Mouse (Mus musculus) T-helper 17 cell (primary cell): Measurements from ENCODE around the gene Maml3.

Experiments used
- in situ Hi-C, 2 experiments: fragments of 300-600 bp; cut with MboI, MseI; formaldehyde crosslinking; loops; 1 replicate in 1 of 2; 2 replicates in 1 of 2; pipeline ENCODE4 v1.15.1; 2025; ENCODE audit warnings: high pct_unique_total_duplicates in 2 of 2

The Maml3 gene

DNA sequence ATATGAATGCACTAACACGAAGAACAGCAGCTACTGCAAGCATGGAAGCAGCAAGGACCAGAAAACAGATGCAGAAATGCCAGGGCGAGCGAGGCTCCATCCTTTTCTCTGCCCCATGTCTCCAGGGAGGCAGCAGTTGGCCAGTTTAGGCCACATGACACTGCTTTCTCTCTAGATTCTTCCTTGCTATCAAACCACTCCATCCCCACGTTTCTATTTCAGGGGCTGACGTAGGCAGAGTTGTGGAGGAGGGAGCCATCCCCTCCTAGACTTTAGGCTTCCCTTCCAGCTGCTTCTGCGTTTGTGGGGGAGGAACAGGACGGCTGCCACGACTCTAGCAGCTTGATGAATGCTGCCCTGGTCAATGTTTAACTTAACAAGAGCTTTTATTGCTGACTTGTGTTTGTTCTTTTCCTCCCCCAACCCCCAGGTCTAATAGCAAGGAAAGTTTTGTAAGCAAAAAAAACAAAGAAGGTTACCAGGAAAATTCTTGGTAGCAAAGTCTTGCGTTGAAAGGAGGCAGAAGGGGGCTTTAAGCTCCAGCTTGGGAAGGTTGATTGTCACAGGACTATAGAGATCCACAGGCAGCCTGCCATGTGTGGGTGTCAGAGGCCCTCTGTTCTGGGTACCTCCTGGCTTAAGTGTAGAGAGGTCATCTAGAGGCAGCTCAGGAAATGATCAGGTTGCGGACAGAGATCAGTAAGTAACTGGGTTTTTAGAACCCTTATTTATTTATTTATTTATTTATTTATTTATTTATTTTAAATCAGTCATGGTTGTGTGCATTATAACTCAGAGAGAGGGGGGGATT, 188.6 kb downstream of the Maml3 start:
- in situ Hi-C loops: no loop called here

DNA sequence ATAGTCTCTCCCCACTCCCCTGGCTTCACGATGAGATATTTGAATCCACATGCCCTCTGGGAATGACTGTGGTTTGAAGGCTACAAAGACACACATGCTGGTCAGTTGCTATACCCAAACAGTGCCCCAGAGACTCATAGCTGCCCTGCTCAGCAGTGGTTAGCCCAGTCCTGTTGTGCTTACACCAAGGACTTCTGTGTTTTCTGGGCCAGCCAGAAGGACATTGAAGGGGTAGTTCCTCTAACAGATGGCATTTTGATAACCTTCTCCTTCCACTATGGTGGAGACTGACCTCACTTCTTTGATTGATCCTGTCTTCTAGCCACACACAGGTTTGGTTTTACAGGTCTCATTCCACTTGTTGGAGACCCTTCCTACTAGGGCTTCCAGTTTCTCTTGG, 189.5 kb downstream of the Maml3 start:
- in situ Hi-C loops: no loop called here

DNA sequence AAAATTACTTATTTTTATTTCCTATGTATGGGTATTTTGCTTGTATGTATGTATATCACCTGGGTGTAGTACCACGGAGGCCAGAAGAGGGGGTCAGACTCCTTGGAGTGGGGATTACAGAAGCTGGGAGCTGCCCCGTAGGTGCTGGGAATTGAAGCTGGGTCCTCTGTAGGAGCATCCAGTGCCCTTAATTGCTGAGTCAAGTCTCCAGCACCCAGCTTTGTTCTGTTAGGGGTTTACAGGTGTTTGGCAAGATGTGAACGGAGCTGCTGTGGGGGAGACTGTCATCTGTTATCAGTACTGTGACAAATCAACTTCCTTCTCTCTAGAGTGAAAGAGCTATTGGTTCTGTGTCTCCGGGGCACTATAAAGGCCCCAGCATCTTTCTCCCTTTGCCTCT, 190.0 kb downstream of the Maml3 start:
- in situ Hi-C loops: no loop called here

DNA sequence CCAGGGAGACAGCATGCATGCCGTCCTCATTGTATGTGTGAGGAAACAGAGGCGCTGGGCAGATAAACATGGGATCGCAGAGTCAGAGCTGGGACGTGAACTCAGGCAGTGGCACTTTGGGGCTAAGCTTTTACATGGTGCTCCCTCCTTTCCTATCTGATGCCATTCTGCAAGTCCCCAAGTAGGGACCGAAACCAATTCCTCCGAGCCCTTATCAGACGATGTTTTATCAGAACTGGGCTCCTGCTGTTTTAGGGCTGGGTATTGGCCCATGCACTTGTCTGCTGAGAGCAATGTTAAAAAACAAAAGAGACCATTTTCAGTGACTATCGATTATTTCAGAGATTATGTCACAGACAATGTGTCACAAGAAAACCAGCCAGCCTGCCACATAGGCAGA, 191.4 kb downstream of the Maml3 start:
- in situ Hi-C loops: no loop called here

DNA sequence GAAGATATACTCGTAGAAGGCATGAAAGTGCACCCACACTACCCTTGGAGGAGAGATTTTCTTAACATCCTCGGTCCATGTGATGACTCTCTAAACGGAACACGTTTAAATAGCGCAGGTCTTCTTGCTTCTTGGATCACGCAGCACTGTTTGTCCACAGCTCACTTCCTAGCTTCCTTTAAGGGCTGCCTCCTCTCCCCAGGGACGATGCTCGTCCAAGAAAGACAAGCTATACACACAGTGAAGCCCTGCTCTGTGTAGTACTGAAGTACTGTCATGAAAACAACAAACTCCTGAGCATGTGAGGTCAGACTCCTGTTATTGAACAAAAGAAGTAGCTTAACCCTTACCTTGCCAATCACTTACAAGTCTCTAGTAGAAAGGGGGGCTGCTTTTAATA, 192.7 kb downstream of the Maml3 start:
- in situ Hi-C loops: no loop called here

DNA sequence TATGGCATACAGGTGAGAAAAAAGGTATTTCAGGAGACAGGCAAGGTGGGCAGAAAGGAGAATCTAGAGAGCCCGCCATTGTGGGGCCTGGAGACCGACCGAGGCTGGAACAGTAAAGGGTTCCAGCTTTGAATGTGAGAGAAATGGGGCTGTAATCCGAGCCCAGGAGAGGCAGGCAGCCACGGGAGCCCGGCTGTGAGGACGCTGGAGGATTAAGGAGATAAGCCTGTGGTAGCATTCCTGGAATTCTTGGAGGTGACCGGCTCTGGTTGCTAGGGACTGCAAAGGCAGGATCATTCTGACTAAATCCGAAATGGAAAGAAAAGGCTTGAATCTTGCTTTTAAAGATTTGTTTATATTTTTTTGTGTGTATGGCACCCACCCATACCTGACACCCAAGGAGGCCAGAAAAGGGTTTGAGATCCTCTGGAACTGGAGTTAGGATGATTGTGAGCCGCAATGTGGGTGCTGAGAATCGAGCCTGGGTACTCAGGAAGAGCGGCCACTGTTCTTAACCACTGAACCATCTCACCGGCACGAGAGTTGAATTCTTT, 196.4 kb downstream of the Maml3 start:
- in situ Hi-C loops: loop anchor here in 1 of 2 experiments (5.0 kb wide), 1 partner anchor 34 kb away; no protein-coding TSS in a partner anchor

DNA sequence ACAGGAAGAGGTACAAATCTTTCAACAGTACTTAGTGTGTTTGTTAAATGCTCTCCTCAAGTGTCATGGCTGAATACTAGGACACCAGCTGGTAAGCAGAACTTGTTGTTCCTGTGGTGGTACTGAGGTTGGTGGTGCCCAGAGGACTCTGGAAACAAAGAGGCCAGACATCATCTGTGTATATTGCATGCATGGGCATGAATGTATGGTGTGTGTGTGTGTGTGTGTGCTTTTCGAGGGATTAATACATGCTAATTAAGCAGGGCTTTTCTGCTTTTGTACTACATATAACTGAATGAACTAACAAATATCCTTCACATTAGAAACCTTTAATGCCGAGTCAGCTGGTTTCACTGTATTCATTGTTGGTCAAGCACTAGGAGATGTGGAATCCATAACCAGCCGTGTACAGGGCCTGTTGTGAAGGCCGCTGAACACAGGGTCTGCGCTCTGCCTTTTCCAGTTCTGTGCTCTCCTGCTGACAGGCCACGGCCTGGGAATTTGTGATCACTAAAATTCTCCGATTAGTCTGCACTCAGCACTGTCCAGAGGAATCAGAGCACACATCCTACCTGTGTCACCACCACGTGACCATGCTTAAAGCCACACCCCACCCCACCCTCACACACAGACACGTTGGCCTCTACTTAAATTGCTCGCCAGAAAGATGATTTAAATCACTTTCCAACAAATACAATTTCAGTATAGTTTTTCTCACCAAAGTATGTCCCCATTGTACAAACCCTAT, 197.6 kb downstream of the Maml3 start:
- in situ Hi-C loops: loop anchor here in 1 of 2 experiments (5.0 kb wide), 1 partner anchor 35 kb away; no protein-coding TSS in a partner anchor

DNA sequence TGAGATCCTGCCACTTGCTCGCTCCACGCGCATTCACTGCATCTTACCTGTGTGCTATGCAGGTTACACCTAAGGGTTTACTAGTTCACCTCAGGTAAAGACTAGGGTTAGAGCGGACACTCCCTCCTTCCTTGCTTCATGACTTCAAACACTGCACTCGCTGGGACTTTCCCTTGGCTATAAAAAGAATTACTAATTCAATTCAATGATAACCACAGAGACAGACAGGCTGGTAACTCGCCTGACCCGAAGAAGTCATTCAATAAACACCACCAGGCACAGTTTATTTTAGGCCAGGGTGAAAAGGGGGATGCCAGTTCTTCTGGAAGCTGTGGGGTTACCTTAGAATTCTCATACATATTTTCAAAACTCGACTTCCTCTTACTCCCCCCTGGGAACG, 199.0 kb downstream of the Maml3 start:
- in situ Hi-C loops: loop anchor here in 1 of 2 experiments (5.0 kb wide), 1 partner anchor 36 kb away; no protein-coding TSS in a partner anchor

DNA sequence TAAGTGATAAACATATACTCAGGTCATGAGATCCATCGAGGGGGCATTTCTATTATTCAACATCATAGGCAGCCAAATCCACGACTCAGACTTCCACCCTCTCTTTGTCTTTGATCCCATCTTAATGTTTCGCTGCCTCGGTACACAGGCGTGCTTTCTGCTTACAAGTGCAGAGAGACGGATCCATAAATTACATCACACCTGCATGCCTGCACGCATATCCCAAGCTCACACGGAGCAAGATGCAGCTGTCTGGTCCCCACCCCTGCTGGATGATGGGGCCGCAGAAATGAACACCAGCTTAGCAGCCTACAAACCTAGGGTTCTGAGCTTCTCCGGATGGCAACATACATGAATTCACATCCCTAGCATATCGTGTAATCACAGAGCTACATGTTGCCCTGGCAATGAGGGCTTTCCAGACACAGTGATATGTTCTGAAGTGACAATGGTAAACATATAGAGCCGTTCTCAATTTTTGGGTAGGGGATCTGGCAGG, 200.5 kb downstream of the Maml3 start:
- in situ Hi-C loops: no loop called here

DNA sequence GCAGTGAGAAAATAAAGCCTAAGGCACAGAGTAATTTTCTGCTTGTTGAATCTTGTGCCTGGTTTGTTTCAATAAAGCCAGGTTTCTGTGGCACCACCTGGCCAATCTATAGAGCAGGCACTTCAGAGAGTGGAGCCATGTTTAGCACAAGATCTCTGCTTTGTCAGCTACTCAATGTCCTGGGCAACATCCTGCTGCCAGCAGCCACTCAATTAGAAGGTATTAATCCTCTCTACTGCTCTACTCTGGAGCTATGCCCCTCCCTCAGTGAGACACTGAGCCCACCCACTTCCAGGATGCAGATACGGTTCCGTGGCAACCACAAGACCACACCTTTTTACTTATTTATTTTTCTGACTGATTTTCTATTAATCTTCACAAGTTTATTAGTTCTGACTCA, 203.7 kb downstream of the Maml3 start:
- in situ Hi-C loops: no loop called here

DNA sequence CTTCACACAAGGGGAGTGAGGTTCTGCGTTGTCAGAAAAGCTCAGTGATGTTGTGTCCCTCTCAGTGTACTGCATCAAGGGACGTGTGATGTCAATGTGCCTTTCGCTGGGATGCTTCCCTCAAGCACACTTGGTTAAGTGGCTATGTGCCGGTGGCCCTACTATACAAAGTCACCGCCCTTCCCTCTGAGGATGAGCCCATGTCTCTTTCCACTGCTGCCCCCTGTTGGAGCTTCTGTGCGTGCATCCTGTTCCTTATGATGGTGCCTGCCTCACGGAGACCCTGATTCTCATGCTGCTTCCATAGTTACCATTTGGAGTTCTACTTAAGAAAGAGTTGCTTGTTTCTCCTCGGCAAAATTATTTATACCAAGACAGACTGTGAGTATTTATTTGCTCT, 210.4 kb downstream of the Maml3 start:
- in situ Hi-C loops: loop anchor here in 1 of 2 experiments (5.0 kb wide), 1 partner anchor 192 kb away; no protein-coding TSS in a partner anchor

DNA sequence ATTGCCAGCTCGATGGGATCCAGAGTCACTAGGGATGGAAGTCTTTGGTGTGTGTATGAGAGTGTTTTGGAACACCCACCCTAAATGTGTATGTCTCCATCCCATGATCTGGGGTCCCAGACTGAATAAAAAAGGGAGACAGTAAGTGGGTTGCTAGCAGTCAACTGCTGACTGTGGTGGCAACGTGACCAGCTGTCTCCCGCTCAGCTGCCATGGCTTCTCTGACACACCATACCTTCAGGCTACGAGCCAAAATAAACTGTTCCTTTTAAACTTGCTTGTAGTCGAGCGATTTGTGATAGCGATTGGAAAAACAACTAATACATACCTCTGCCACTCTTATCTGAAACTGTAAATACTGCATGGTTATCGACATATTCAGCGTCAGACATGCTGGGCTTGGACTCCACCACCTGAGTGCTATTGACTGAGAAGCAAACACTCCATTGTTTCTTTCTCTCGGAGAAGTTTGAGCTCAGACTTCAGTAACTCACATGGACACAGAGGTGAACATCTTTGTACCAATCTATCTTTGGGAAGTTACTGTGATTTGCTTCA, 213.2 kb downstream of the Maml3 start:
- in situ Hi-C loops: loop anchor here in 1 of 2 experiments (5.0 kb wide), 1 partner anchor 189 kb away; no protein-coding TSS in a partner anchor

DNA sequence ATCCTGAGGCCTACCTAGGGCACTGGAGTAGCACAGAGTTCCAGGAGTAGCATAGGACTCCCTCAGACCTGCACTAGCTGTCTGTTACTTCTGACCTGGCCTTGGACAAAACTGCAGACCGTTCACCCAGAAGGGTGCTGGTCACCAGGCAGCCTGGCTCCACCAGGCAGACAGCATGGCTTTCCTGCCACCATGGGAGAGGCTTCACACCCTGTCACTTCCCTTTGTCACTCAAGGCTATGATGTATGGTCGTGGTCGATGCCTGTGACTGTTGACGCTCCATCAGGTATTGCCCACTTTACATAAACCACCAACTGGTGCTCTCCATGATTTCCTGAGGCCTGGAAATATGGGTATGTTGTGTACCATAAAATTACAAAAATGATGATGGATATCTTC, 214.7 kb downstream of the Maml3 start:
- in situ Hi-C loops: loop anchor here in 1 of 2 experiments (5.0 kb wide), 1 partner anchor 188 kb away; no protein-coding TSS in a partner anchor

DNA sequence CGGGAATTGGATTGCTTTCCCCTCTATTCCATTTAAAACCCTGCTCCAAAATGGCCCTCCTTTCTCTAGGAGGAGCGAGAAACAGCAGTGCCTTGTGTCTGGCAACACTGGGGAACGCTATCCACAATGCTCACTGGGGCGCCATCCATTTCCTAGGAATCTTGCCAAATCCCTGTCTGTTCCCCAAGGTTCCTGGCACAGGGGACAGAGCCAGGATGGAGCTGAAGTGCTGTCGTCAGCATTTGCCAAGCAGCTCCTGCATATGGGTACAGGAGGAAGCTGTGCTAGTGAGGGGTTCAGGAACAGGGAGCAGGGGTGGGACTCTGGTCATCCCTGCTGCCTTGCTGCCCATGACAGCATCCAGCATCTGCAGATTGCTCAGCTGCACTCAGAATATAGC, 215.1 kb downstream of the Maml3 start:
- in situ Hi-C loops: loop anchor here in 1 of 2 experiments (5.0 kb wide), 1 partner anchor 187 kb away; no protein-coding TSS in a partner anchor

DNA sequence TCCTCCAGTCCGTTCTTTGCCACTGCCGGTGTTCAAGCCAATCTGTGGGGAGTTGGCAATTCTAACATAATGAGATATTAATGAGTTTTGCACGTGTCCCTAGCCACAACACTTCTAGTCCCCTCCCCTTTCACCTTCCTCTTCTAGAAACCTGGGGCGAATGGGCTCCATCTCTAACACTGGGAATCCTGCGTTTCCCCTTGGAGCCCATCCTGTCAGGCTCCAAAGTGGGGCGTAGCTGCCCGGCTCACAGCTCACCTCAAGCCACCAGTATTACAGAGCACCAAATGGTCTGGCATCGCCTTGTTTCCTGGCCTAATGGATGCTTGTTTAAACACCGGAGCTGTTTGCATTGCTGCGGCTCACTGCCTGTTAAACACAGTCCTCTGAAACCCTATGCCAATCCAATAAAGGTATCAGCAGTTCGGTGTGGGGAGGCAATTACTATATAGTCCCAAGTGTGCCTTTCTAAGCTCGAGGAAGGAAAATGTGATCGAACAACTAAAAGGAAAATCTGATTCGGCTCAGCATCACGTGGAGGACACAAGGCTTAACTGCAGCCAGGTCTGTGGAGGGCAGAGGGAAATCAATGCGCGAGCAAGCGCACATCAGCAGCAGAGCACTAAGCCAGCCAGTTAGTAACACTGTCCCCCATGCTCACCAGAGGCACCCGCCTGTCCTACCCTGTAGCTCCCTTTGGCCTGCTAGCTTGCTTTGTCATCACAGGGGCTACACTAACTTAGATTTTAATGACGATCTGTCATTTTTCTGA, 216.0 kb downstream of the Maml3 start:
- in situ Hi-C loops: no loop called here

DNA sequence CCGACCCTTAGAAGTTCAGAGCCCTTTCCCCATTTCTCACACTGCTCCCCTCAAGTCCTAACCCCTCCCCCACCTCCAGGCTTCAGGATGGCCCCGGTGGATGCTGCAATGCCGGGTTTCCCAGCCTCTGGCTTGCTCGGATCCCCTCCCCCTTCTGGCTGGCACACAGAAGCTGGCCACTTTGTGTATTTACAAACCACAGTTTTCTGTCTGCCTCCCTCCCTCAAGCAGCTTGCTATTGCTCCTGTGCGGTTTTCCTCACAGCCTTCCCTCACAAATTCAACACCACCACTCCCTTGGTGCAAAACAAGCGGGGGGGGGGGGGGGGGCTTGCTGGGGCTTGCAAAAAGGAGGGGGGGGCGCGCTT, 216.6 kb downstream of the Maml3 start:
- in situ Hi-C loops: no loop called here

DNA sequence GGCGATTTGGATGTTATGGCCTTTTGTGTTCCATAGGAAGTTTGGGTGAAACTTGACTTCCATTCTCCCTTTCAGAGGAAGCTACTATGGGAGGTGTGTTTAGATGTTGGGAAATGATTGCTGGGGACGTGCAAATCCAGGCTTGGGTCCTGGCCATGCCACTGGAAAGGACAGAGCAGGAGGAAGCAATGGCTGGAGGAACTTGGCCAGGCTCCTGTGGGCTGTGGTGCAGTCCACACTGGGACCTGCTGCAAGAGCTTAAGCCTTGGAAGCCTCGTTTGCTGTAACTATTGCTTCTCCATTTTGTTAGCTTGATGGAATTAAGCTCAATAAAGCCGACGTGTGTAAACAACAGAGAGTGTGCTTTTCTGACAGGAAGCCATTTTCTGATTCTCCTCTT, 219.0 kb downstream of the Maml3 start:
- in situ Hi-C loops: no loop called here

DNA sequence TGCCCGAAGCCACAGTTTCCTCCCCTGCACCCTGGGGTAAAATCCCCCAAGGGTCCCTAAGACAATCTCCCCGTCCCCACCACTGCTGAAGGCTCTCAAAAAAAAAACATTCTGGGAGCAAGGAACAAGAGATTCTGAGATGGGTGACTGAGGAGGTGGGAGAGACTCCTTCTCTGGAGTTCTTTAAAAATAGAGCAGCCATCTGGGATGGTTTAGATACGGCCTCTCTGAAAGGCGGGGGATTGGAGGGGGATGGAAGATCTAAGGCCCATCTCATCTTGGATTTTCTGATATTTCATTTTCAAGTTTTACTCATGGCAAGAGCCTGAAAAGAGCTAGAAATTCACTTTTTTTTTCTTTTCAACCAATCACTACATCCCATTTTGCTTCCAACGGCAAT, 219.4 kb downstream of the Maml3 start:
- in situ Hi-C loops: no loop called here

DNA sequence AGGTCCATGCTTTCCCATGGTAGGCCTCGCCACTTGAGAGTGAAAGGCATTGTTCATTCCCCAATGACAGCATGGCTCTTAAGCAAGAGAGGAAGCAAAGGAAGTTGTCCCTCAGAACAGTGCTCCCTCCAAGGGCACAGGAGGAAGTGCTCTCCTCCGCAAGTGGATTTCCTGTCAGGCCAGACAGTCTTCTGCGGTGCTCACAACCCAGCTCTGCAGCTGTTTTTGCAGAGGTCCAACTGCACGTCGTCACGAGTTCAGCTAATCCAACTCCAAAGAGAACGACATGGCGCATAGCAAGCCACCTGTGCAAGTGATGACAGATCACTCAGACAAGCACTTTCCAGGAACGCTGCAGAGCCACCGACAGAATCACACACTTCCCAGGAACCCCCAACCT, 222.9 kb downstream of the Maml3 start:
- in situ Hi-C loops: no loop called here

DNA sequence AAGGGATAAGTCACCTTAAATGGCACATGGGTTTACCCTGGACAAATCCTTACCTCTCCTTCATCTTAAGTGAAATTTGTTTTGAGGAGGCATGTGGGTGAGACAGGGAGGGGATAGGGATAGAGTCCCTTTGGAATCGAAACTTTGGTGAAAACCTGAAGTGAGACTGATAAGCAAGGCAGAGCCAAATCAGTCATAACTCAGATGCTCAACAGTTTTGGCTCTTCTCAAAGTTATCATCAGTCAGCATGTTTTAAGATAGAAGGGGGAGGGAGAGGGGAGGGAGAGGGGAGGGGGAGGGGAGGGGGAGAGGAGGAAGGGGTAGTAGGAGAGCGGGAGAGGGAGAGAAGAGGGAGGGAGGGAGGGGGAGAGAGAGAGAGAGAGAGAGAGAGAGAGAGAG, 223.5 kb downstream of the Maml3 start:
- in situ Hi-C loops: no loop called here

DNA sequence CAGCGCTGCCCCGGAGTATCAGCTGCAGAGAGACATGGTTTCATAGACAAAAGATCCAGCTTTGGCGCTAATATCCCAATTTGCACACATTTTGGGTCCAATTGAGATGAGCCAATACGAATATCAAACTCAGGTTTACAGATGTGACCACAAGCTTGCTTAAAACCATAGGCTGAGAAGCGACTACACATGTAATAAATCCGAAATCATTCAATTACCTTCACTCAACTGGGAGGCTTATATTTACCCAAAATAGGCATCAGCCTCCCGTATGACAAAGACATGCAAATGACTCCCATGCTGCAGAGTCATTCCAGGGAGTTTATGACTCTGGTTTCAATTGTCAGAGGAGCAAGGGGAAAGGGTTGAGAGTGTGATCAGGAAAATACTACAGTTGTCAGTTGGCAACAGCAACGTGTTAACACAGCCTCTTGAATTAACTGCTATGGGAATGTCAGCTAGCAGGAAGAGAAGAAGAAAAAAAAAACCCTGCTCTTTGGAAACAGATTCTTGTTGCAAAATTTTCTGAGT, 224.3 kb downstream of the Maml3 start:
- in situ Hi-C loops: no loop called here
